Mouse (Mus musculus) lung, postnatal 25 days (tissue): ENCODE measurements around the gene Grik1.

Source experiments
- DNase-seq: peaks from one replicate; pipeline ENCODE4 v3.0.0; 2022; ENCODE audit warnings: low spot score

Grik1 gene

GRCm38 (mm10) chr16:87861722-87862121 is 428.3 kb downstream of the Grik1 start:
- no peak for DNase-seq

GRCm38 (mm10) chr16:87853451-87854085 is 436.5 kb downstream of the Grik1 start:
- no peak for DNase-seq

- DNase-seq: no peak
These were observed 438.5 kb downstream of the Grik1 start for GRCm38 (mm10) chr16:87851550-87851949.

- DNase-seq: no peak
These were observed 441.3 kb downstream of the Grik1 start for GRCm38 (mm10) chr16:87848799-87849198.
